Mouse (Mus musculus): ENCODE measurements around the gene Rpl39l. TPM values are rescaled to one million over a fixed set of nuclear protein-coding genes. Genes with fewer than 3 reads are reported as not detected.
"Not testable (repeated sequence)": the region's sequence is repeated elsewhere in the genome, so short reads cannot be mapped to it uniquely, and the experiment has no call there.

The Rpl39l gene
- polyA plus RNA-seq, 2 experiments, result 8.5 to 8.6 TPM

DNA sequence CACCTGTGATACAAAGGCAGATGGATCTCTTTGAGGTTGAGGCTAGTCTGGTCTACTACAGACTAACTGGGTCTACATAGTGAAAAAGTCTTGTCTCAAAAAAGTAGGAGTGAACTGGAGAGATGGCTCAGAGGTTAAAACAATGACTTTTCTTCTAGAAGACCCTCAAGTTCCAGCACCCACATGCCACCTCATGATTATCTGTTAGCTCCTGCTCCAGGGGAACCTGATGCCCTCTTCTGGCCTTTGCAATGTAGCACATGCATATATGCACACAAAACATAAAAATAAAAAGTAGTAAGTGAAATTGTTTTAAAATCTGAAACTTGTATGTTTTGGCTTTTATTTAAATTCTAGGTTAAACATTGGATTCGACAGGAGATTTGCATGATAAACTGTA, 38.8 kb downstream of the Rpl39l start:
- H3K36me3 ChIP-seq (ENCODE audit: control insufficient read depth, insufficient read depth, low read length), result no peaks in the 10 kb centered on the region
- H3K9me3 ChIP-seq (ENCODE audit: control insufficient read depth, low read length), result no peaks in the 10 kb centered on the region
- H3K4me2 ChIP-seq (replicated peaks; ENCODE audit: low read depth, low read length, severe bottlenecking), result no peak overlapping the region
- DNase-seq (ENCODE audit: low spot score) (no peak), ATAC-seq (ENCODE audit: low FRiP score, low read depth) (no peak)
- H3K4me3 ChIP-seq (replicated peaks; ENCODE audit: low read length), result no peak overlapping the region
- no peak for TF ChIP-seq POLR2A (IDR thresholded peaks at IDR 0.05; ENCODE audit: borderline replicate concordance, extremely low read depth, insufficient read depth, insufficient read length)
- no peaks in the 10 kb centered on the region for H3K4me1 ChIP-seq (ENCODE audit: control insufficient read depth, insufficient read depth, low read length)
- no peak overlapping the region for H3K9ac ChIP-seq (ENCODE audit: low read depth, low read length, severe bottlenecking)
- no peak overlapping the region for H3K27ac ChIP-seq (replicated peaks; ENCODE audit: low read depth, low read length)
- no peaks in the 10 kb centered on the region for H3K27me3 ChIP-seq (ENCODE audit: control insufficient read depth, insufficient read depth, low read length)
- WGBS, result 88% methylated on average over 1 of the region's 1 CpGs

DNA sequence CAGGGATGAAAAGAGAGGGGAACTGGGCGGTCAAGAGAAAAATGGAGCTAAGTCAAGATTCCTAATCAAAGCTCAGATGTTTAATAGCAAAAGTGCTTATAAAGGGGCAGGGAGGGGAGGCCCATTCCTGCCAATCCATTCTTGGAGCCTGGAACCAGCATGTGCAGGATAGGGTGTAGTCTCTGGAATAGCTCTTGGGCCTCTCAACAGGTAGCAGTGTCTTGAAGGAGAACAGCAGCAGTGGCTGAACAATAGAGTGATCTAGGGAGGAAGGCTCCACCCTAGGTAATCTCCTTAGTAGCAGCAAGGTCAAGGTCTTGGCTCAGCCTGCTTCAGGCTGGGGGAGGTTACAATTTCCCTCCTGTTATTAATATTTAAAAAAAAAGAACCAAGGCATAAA, 46.3 kb downstream of the Rpl39l start:
- not testable (repeated sequence) for H3K27ac ChIP-seq (replicated peaks; ENCODE audit: low read depth, low read length); H3K4me3 ChIP-seq (replicated peaks; ENCODE audit: low read length); ATAC-seq (ENCODE audit: low FRiP score, low read depth); H3K4me1 ChIP-seq (ENCODE audit: control insufficient read depth, insufficient read depth, low read length); H3K27me3 ChIP-seq (ENCODE audit: control insufficient read depth, insufficient read depth, low read length); H3K9me3 ChIP-seq (ENCODE audit: control insufficient read depth, low read length); H3K36me3 ChIP-seq (ENCODE audit: control insufficient read depth, insufficient read depth, low read length); H3K4me2 ChIP-seq (replicated peaks; ENCODE audit: low read depth, low read length, severe bottlenecking); H3K9ac ChIP-seq (ENCODE audit: low read depth, low read length, severe bottlenecking); DNase-seq (ENCODE audit: low spot score)
- whole genome bisulfite sequencing, result 93% methylated on average over 1 of the region's 1 CpGs

DNA sequence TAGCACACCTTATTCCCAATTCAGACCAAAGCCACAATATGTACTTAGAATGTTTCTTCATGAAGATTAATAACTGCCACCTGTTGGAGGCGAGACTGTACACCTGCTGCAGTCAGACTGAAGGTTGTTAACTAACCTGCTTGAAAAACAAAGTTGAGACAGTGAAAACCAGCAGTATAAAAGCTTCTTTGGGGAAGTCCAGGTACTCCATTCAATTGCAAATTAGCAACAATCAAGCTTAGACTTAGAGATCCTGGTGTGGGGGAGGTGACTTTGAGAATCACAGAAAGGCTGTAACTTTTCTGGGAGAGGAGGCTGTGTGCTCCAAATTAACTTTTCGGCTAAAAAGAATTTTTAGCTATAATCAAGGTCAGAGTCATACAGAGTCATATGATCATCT, 47.0 kb downstream of the Rpl39l start:
- not testable (repeated sequence) for H3K36me3 ChIP-seq (ENCODE audit: control insufficient read depth, insufficient read depth, low read length); H3K4me2 ChIP-seq (replicated peaks; ENCODE audit: low read depth, low read length, severe bottlenecking); H3K4me1 ChIP-seq (ENCODE audit: control insufficient read depth, insufficient read depth, low read length); H3K27me3 ChIP-seq (ENCODE audit: control insufficient read depth, insufficient read depth, low read length); H3K4me3 ChIP-seq (replicated peaks; ENCODE audit: low read length); DNase-seq (ENCODE audit: low spot score); H3K9me3 ChIP-seq (ENCODE audit: control insufficient read depth, low read length); ATAC-seq (ENCODE audit: low FRiP score, low read depth); H3K27ac ChIP-seq (replicated peaks; ENCODE audit: low read depth, low read length); H3K9ac ChIP-seq (ENCODE audit: low read depth, low read length, severe bottlenecking)
- WGBS, result 85% methylated on average over 2 of the region's 2 CpGs

Other genes starting within 250 kb of the Rpl39l start
- 0.64 and 0.86 TPM in 2 replicates for gene Grin2a, start 174.7 kb upstream of the Rpl39l start, polyA plus RNA-seq (2012; rRNA removed)
- 1.9 and 2.0 TPM in 2 replicates for gene Grin2a, start 174.7 kb upstream of the Rpl39l start, polyA plus RNA-seq (2014; fragmentation: Nextera tagmentation; extraction: Ambion mirVana)
- 1.3 and 1.4 TPM in 2 replicates for gene Atf7ip2, start 22.5 kb downstream of the Rpl39l start, polyA plus RNA-seq (2012; rRNA removed)
- 0.82 and 1.4 TPM in 2 replicates for gene Atf7ip2, start 22.5 kb downstream of the Rpl39l start, polyA plus RNA-seq (2014; fragmentation: Nextera tagmentation; extraction: Ambion mirVana)
- 33.9 and 35.2 TPM in 2 replicates for gene Emp2, start 143.7 kb downstream of the Rpl39l start, polyA plus RNA-seq (2012; rRNA removed)
- 39.2 and 41.7 TPM in 2 replicates for gene Emp2, start 143.7 kb downstream of the Rpl39l start, polyA plus RNA-seq (2014; fragmentation: Nextera tagmentation; extraction: Ambion mirVana)
- 1.2 and 1.4 TPM in 2 replicates for gene Tekt5, start 225.3 kb downstream of the Rpl39l start, polyA plus RNA-seq (2012; rRNA removed)
- 1.1 and 2.0 TPM in 2 replicates for gene Tekt5, start 225.3 kb downstream of the Rpl39l start, polyA plus RNA-seq (2014; fragmentation: Nextera tagmentation; extraction: Ambion mirVana)
- gene Nubp1, start 241.7 kb downstream of the Rpl39l start, polyA plus RNA-seq (2012; rRNA removed), result 46.1 and 46.9 TPM in 2 replicates
- 59.0 and 64.6 TPM in 2 replicates for gene Nubp1, start 241.7 kb downstream of the Rpl39l start, polyA plus RNA-seq (2014; fragmentation: Nextera tagmentation; extraction: Ambion mirVana)